Mouse (Mus musculus) induced T-regulatory cell, adult 2 months (primary cell): ENCODE measurements around the gene Soga1.

Source experiments
- DNase-seq: peaks from one replicate; pipeline ENCODE4 v3.0.0-alpha.2; 2012; ENCODE audit warnings: low read depth

The Soga1 gene

GRCm38 (mm10) chr2:156982864-156983263, 96.2 kb downstream of the Soga1 start:
- DNase-seq: no peak

- DNase-seq: no peak
Observed at GRCm38 (mm10) chr2:156981291-156981690, 97.8 kb downstream of the Soga1 start.

- DNase-seq: no peak
Observed at GRCm38 (mm10) chr2:156980059-156980458, 99.0 kb downstream of the Soga1 start.

GRCm38 (mm10) chr2:156976711-156977110, 102.3 kb downstream of the Soga1 start:
- no peak for DNase-seq

- DNase-seq: no peak
Observed at GRCm38 (mm10) chr2:156974967-156975366, 104.1 kb downstream of the Soga1 start.

- DNase-seq: no peak
Observed at GRCm38 (mm10) chr2:156973316-156974100, 105.5 kb downstream of the Soga1 start.

- peak; percentile 39 for DNase-seq
Observed at GRCm38 (mm10) chr2:156970253-156970652, 108.8 kb downstream of the Soga1 start.

- no peak for DNase-seq
Observed at GRCm38 (mm10) chr2:156968501-156968900, 110.6 kb downstream of the Soga1 start.

GRCm38 (mm10) chr2:156967388-156967787, 111.7 kb downstream of the Soga1 start:
- peak; percentile 76 for DNase-seq
